Mouse (Mus musculus) spleen, adult 10 weeks (tissue): ENCODE measurements around the gene Plac9a. TPM values are rescaled to one million over a fixed set of nuclear protein-coding genes. Genes with fewer than 3 reads are reported as not detected.

ENCODE experiments used
- polyA plus RNA-seq: library from polyadenylated mRNA; stranded (reverse); fragments of 350-450 nt; fragmentation: Illumina TruSeq; extraction: RNeasy Lipid Tissue Mini Kit (QIAGEN cat#74804); gene quantifications from one replicate; pipeline ENCODE4 v1.2.3, GENCODE M21; 2015; ENCODE audit warnings: low replicate concordance; ENCODE audit not compliant: insufficient read depth

Gene Plac9a
- 1.8 TPM for polyA plus RNA-seq

GRCm38 (mm10) chr14:25903000-25903399 lies at the start of gene Plac9a:
Gene Plac9a (minus strand): TSS chr14:25903100.

GRCm38 (mm10) chr14:25938004-25938403 lies 35.1 kb upstream of the Plac9a start, which contains the start of gene Cphx1:
Gene Cphx1 (plus strand): TSS chr14:25938304.

GRCm38 (mm10) chr14:25927562-25927881 lies 24.6 kb upstream of the Plac9a start, which contains the start of gene Tmem254a:
Gene Tmem254a (minus strand): TSS chr14:25927672.

GRCm38 (mm10) chr14:25841991-25842687 lies 60.8 kb downstream of the Plac9a start, which contains the start of gene Anxa11:
Gene Anxa11 (plus strand): TSS chr14:25842156.

Other genes with a start within 250 kb of the Plac9a start
- gene Ppif, start 208.9 kb downstream of the Plac9a start, polyA plus RNA-seq: 22.2 TPM
- 24.2 TPM for gene Zcchc24, start 134.1 kb downstream of the Plac9a start, polyA plus RNA-seq
- 47.0 TPM for gene Anxa11, start 60.9 kb downstream of the Plac9a start, polyA plus RNA-seq
- gene Tmem254a, start 24.6 kb upstream of the Plac9a start, polyA plus RNA-seq: 3.4 TPM
- gene Cphx1, start 35.2 kb upstream of the Plac9a start, polyA plus RNA-seq: not detected
- 0.80 TPM for gene Duxbl1, start 75.5 kb upstream of the Plac9a start, polyA plus RNA-seq
- 9.5 TPM for gene Gm9780, start 139.6 kb upstream of the Plac9a start, polyA plus RNA-seq
- gene Tmem254c, start 164.3 kb upstream of the Plac9a start, polyA plus RNA-seq: 32.6 TPM
- not detected for gene Cphx2, start 178.4 kb upstream of the Plac9a start, polyA plus RNA-seq
- not detected for gene Cphx3, start 179.2 kb upstream of the Plac9a start, polyA plus RNA-seq
- 1.1 TPM for gene Duxbl2, start 215.2 kb upstream of the Plac9a start, polyA plus RNA-seq